24 mouse cellular contexts compared by ENCODE assay signal in the genomic region with DNA sequence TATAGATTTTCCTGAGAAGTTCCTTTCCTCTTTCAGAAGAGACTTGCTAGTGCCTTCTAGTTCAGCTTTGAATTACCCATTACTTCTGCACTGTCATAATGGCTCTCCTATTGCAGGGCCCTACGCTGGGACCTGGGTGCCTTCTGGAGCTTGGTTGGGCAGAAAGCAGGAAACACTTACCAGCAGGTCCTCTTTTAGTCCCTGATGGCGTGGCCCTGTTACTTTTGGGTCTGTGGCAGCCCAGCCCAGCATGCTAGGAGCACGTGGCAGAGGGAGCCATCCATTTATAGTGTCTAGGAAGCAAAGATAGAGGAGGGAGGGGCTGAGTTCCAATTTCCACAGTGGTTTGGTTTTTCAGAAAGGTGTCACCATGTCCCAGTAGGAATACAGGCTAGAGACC.
DNase-seq lines count a peak whose midpoint lies in the region; ATAC-seq lines count a peak whose summit lies in the region.
"Had no signal": no experiment of that assay in that cellular context is flagged by ENCODE, and none has a peak within 500 bp of the region (broad histone marks: within the 10 kb centered on the region; RNA-seq: fewer than 3 reads in every experiment).

No protein-coding gene starts in this region.

- no peaks in the 10 kb centered on the region for H3K9me3 ChIP-seq in megakaryocyte, embryonic 14.5 days
- H3K9me3 ChIP-seq: embryonic facial prominence, embryonic 10.5 days; embryonic facial prominence, embryonic 13.5 days; forebrain, embryonic 12.5 days; forebrain, embryonic 15.5 days; heart, embryonic 10.5 days; heart, embryonic 13.5 days; hindbrain, embryonic 12.5 days; hindbrain, embryonic 15.5 days had no signal

- H3K27me3 ChIP-seq in megakaryocyte, embryonic 14.5 days (replicated peaks): no peaks in the 10 kb centered on the region
- H3K27me3 ChIP-seq: forebrain, embryonic 15.5 days; hindbrain, embryonic 12.5 days; hindbrain, embryonic 15.5 days had no signal

- peaks cover 92% of the 10 kb centered on the region for H3K4me1 ChIP-seq in megakaryocyte, embryonic 14.5 days

- peak overlapping the region; percentile 42 for H3K4me3 ChIP-seq in megakaryocyte, embryonic 14.5 days (replicated peaks)
- H3K4me3 ChIP-seq: embryonic facial prominence, embryonic 10.5 days; embryonic facial prominence, embryonic 13.5 days; erythroblast, embryonic 14.5 days; forebrain, embryonic 12.5 days; forebrain, embryonic 15.5 days; heart, adult 2 months; heart, embryonic 10.5 days; heart, embryonic 13.5 days; hindbrain, embryonic 12.5 days; hindbrain, embryonic 15.5 days had no signal

- H3K36me3 ChIP-seq in megakaryocyte, embryonic 14.5 days (replicated peaks; ENCODE audit: low read length): peaks cover 74% of the 10 kb centered on the region
- H3K36me3 ChIP-seq: embryonic facial prominence, embryonic 10.5 days; embryonic facial prominence, embryonic 13.5 days; forebrain, embryonic 12.5 days; forebrain, embryonic 15.5 days; heart, embryonic 10.5 days; heart, embryonic 13.5 days; hindbrain, embryonic 12.5 days; hindbrain, embryonic 15.5 days had no signal

- ATAC-seq in megakaryocyte, adult 5-6 weeks (ENCODE audit: poor library complexity, severe bottlenecking): no peak
- ATAC-seq: CD4-positive, CD25-positive, alpha-beta regulatory T cell, adult 4 months; forebrain, embryonic 15.5 days; intestine, postnatal 0 days had no signal

- DNase-seq in cerebellum, adult 9-10 months: peak; percentile 57
- no peak for DNase-seq in cerebellum, adult 11-12 months
- DNase-seq in heart, adult 11 months: peak; percentile 74
- no peak for DNase-seq in heart, postnatal 4 days
- DNase-seq: adrenal gland, adult 2 months; adrenal gland, postnatal 14 days; cerebellum, postnatal 14 days; embryo, embryonic 11 days; gastrocnemius, postnatal 25 days; heart, adult 2 months; heart, postnatal 14 days had no signal

Comparison
In these comparisons a context has a peak if more than half of its experiments do, and no peak if none do; other contexts are left out.
1. DNase-seq: peak in cerebellum, adult 9-10 months (single experiment) and heart, adult 11 months (single experiment); none in cerebellum, adult 11-12 months (single experiment) and heart, postnatal 4 days (single experiment).